Mouse (Mus musculus): ENCODE data around the gene Cd40.

DNA sequence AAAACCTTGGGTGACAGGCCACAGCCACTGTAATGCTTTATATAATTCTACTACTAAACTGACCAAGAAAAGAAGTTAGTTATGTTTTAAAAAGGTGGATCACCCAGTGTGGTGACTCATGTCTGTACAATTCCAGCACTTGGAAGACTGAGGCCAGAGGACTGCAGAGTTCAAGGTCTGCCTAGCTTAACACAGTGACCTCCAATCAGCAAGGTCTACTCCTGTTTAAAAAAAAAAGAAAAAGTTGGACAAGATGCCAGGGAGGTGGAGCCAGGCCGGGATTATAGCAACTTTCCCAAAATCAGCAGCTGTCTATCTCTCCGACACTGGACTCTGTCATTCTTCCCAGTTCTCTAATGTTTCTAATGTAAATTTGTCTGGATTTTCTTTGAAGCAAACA lies 45.8 kb upstream of the Cd40 start:
- TF ChIP-seq EP300 (IDR thresholded peaks at IDR 0.05; ENCODE audit: low read depth) (no peak), CTCF (IDR thresholded peaks at IDR 0.05; ENCODE audit: low read depth) (no peak)
